Comparison of ENCODE assay signal across 8 mouse cellular contexts in the genomic region with DNA sequence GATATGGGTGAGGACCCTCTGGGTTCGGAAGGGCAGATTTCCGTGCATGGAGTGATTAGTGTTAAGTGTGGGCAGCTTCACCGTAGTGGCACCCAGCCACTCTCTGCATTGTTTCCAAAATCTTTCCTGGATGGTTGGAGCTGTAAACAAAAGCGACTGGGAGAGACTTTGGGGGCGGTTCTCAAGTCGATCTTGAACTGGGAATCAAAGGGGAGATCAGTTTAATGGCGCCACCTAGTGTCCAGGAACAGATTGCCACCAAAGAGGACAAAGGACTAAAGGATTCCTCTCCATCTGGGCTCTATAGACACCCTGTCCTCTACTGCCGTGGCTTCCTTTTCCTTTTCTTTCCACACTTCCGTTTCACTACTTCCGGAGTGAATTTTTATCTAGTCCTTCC. TPM values are rescaled to one million over a fixed set of nuclear protein-coding genes. Genes with fewer than 3 reads are reported as not detected.
DNase-seq lines count a peak whose midpoint lies in the region; ATAC-seq lines count a peak whose summit lies in the region.

No protein-coding gene starts in this region.

- H3K9ac ChIP-seq in hindbrain, embryonic 15.5 days = 0 out of 2 replicates have a peak overlapping the region, but pooled peaks have one; percentile 1

- H3K4me1 ChIP-seq in hindbrain, embryonic 15.5 days (replicated peaks) = peaks cover 7% of the 10 kb centered on the region; the same call in 1 of the 2 replicates

- H3K9me3 ChIP-seq in hindbrain, embryonic 15.5 days = no peaks in the 10 kb centered on the region

- peak overlapping the region; percentile 42 for H3K4me2 ChIP-seq in hindbrain, embryonic 15.5 days

- peak; percentile 44 for DNase-seq in T-cell, adult 2 months (ENCODE audit: low spot score)
- peak; percentile 91 to 93 for DNase-seq in cerebellum, postnatal 14 days
- peak; percentile 84 to 90 for DNase-seq in frontal cortex, postnatal 36 days (ENCODE audit: low spot score in 2 of 2)
- peak; percentile 74 to 83 for DNase-seq in layer of hippocampus, postnatal 36 days
- DNase-seq in lung, postnatal 36 days = peak; percentile 93
- peak; percentile 91 to 93 for DNase-seq in right cerebral cortex, adult 2 months (ENCODE audit: low spot score in 2 of 2)
- DNase-seq in urinary bladder, postnatal 36 days (ENCODE audit: low spot score in 2 of 2) = peak; percentile 67 to 77

- peak; percentile 88 for ATAC-seq in hindbrain, embryonic 15.5 days (ENCODE audit: low FRiP score, low read depth)

- peak overlapping the region; percentile 4 for H3K27ac ChIP-seq in hindbrain, embryonic 15.5 days (replicated peaks)

- H3K36me3 ChIP-seq in hindbrain, embryonic 15.5 days = peaks cover 35% of the 10 kb centered on the region

- peak overlapping the region; percentile 1; the same call in 1 of the 2 replicates for H3K4me3 ChIP-seq in hindbrain, embryonic 15.5 days

- no peaks in the 10 kb centered on the region for H3K27me3 ChIP-seq in hindbrain, embryonic 15.5 days

- WGBS in hindbrain, embryonic 15.5 days = 6% methylated on average over 10 of the region's 10 CpGs

RNA-seq across cellular contexts. Expression of gene Psmd7, which starts 11.6 kb away (rescaled TPM):
- polyA plus RNA-seq in hindbrain, embryonic 15.5 days (2015; fragmentation: Nextera tagmentation; extraction: Ambion mirVana) = 234 and 236 TPM in 2 replicates
- total RNA-seq in layer of hippocampus, postnatal 36 days (2021) = 100 to 1,000 TPM; 103 to 108 TPM

Comparison
In these comparisons a context has a peak if more than half of its experiments do, and no peak if none do; other contexts are left out.
1. Peak in every context shown above with its lines: DNase-seq, ATAC-seq, H3K4me3 ChIP-seq and H3K27ac ChIP-seq.